Mouse (Mus musculus) lung, postnatal 25 days (tissue): ENCODE measurements around the gene Mrpl30.

Experiments
- DNase-seq: peaks from one replicate; pipeline ENCODE4 v3.0.0; 2022; ENCODE audit warnings: low spot score

The Mrpl30 gene

DNA sequence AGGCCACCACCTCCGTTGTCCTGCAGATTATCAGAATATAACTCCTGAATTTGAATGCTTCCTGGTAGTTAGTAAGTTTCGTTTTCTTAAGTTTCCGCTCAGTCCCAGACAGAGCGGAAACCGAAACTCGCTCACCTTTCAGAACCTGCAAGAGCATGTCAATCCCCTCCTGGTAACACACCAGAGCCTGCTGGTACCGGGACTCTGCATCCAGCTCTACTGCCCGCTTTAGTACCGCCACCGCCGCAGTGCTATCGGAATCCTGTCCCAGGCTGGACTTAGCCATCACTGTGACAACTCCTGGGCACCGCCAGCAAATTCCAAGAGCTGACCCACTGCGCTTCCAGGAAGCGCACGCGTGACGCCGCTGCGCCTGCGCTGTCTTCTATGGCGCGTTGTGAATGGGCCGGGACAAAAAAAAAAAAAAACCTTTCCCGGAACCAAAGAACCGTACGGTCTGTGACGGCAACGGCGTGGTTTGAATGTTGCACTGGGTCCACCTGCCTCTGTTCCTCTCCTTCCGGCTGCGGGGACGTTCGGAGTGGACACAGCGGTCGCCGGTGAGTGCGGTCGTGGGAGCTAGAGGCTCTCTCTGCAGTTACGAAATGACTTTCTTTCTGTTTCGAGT, at the start of gene Mrpl30, which contains the start of gene Mitd1:
Gene Mrpl30, plus strand, starts transcription at position 453 of the 628 bp plus-strand sequence.
Gene Mitd1, minus strand, starts transcription at position 387 of the 628 bp plus-strand sequence.
- peak; percentile 91 for DNase-seq

DNA sequence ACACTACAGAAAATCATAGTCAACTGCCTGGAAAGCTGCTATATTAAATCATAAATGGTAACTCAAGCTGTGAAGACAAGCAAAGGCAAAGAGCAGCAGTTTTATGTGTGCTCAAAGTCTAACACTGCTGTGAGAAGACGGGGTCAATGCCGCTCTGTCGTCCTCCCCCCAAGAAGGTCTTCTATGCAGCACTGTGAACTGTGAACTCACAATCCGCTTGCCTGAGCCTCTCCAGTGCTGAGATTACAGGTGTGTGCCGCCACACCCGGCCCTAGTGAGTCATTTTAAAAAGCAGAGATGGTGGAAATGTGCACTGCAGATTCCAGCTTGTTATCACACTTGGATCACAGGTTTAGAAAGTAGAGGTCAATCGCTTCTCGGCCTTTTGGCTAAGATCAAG, 43.4 kb upstream of the Mrpl30 start:
- DNase-seq: no peak

DNA sequence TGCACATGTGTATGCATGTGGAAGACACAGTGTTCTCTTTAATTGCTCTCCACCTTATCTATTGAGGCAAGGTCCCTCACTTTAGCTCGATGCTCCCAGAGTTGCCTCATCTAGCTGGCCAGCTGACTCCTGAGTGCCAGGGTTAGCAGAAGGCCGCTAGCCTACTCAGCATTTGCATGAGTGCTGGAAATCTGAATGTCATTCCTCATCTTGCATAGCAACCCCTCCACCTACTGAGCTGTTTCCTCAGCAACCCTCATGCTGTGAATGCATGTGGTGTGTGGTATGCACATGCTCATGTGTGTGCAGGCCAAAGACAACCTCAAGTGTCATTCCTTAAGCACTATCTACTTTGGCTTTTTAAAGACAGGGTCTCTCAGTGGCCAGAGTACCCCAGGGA, 39.6 kb upstream of the Mrpl30 start:
- no peak for DNase-seq

DNA sequence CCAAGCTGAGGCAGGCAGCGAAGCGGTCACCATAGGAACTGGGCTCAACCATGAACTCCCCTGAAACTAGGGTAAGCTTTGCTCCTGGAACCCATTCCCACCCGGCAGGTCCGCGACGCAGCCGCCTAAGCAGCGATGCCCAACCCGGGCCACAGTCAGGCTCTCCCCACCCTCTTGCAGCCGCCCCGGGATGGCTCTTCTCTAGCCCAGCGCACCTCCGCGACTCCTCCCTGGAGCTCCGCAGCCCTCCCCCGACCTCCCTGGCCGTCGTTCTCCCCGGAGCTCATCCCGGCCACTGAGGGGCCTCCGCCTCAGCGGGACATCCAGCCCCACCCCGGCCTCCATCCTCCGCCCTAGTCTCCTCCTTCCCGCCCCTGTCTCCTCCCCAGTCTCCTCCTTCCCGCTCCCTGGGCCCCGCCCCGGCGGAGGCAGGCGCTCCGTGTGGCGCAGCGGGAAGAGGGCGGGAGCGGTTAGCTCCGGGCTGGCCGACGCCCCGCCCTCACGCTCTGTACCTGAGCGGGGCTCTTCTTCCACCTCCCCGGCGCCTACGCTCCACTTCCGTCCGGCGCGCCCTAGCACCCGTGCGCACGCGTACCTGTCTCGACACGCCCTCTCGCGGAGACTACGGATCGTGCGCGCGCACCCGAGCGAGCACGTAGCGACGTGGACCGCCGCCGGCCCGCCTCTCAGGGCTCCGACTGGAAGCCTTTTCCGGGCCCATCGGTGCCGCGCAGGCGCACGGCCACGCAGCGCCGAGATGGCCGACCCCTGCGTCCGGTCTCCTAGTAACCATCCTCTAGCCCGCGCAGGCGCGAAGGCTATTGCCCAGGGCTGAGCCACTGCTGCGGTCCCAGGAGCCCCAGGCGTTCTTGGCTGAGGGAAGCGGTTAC, 25.5 kb upstream of the Mrpl30 start:
- DNase-seq: peak; percentile 99

DNA sequence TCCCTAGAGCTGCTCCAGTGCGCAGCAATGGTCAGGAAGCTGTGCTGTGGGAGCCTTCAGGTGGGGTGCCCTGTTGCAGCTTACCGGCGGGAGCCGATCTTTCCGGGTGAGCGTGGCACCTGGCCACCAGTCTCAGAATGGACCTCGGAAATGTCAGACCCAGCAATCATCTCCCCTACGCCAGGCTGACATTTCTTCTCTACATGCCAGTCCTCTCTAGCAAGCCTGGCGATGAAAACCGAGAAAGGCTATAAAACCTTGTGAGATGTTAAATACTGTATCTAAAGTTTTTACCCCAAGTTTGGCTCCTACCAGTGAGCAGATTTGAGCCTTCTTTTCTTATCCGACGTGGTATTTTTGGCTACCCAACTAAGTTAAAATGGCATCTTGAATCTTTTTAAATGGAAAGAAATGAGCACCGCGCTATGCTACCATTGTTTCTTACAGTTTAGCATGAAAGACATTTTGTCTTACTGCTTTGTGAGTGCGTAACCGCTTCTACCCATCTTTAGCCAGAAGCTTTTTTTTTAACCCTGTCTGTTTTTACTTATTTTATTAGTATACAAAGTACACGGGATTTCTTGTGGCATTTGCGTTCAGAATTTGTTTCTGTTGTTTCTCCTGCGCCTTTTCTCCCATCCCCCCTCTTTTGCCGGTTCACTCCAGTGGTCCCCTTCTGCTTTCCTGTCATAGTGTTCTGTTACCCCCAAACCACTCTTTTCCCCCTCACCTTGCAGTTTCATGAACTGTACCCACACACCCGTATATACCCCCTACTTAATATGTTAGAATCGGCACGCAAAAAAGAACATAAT, 24.7 kb upstream of the Mrpl30 start:
- DNase-seq: no peak

DNA sequence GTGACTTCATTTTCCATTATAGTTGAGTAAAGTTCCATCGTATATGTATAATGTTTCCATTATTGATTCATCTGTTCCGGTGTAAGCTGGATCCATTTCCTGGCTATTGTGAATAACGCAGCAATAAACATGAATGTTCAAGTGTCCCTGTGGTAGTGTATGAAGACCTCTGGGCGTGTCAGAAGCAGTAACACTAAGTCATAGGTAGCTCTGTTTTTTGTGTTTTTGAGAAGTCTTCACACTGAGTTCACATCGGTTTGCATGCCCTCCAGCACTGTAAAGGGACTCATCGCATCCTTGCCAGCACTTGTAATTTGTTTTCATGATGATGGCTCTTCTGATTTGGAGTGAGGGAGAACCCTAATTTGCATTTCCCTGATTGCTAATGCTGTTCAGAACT, 24.0 kb upstream of the Mrpl30 start, which contains the start of gene Tsga10:
Gene Tsga10, minus strand, starts transcription at position 144 of the 400 bp plus-strand sequence.
- DNase-seq: no peak

DNA sequence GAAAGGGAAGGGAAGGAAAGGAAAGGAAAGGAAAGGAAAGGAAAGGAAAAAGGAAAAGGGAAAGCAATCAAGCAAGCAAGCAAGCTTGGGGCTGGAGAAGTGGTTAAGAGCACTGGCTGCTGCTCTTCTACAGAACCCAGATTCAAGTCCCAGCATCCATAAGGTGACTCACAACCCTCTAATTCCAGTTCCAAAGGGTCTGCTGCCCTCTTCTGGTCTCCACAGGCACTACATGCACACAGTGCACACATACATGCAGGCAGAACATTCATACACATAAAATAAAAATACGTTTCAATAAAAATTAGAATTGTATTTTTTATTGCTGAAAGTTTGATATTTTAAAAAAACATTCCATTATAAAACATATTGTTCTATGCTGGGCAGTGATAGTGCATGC, 23.2 kb upstream of the Mrpl30 start:
- DNase-seq: peak; percentile 31

DNA sequence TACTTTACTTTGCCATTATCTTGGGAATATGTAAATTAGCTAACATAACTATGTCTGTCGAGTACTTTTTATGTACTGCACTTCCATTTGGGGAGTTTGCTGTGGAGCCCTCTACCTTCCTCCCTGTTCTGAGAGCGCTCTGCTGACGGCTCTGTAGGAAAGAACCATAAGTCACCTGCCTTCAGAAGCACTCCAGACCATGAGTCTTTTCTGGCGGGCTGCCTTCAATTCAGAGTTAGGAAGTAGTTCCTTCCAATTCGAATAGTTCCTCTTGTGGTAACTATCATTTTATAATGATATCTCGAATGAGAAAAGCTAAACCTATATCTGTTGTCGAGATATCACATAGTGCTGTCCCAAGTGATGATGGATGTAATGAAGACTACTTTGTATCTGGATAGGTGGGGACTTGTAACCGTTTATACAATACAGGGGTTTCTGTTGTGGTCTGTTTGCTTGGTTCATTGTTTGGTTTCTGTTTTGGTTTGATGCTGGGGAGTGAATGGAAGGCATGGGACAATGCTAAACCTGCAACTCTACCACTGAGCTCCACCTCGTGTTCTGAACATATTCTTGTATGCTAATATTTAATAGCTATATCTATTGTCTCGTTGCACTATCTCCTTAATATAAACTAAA, 22.5 kb upstream of the Mrpl30 start:
- DNase-seq: no peak

DNA sequence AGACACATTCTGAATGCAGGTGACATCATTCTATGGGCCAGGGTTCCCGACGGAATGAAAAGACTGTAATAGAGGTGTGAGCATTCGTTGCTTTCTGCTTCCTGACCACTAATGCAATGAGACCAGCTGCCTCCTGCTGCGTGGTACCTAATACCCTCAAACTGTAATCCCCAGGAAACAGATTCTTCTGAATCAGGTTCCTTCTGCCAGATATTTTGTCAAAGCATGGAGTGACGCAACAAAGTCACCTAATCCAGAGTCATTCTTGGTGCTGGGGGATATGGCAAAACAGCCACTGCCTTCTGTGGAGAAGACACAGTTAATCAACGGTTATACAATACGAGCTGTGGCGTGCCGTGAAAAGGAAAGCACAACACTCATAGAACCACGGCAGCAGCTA, 21.6 kb upstream of the Mrpl30 start:
- DNase-seq: no peak

DNA sequence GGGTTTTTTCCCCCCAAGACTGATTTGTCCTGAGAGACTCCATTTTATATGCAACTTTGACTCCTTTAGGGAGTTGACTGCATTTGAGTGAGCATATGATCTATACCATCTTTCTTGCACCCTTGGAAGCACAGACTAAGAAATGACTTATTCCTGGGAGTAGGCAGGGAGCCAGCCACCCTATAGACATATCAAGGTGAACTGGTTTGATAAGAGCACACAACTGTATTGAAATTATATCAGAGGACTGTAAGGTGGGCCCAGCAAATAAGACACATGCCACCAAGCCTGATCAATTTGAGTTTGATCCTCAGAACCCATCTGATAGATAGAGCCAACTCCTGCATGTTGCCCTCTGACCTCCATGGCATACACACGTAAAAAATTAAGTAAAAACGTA, 20.9 kb upstream of the Mrpl30 start:
- no peak for DNase-seq

DNA sequence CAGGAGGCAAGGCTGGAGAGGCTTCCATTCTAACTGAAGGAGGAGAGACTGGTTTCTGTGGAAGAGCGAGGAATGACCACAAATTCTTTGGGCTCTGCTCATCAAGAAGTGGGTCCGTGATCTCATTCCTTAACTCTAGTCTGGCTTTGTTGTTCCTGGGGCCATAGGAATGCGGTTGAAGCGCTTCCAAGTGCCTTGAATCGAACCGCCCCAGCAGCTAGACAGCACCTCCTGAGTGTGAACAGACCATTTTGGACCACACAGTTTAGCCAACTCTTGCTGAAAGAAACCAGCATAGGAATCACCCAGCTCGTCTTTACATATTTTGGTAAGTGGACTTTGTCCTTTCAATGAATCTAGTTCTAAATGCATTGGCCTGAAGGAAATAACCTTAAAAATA, 18.6 kb upstream of the Mrpl30 start, which contains the start of gene Lipt1:
Gene Lipt1, plus strand, starts transcription at position 35 of the 400 bp plus-strand sequence.
- DNase-seq: peak; percentile 42

DNA sequence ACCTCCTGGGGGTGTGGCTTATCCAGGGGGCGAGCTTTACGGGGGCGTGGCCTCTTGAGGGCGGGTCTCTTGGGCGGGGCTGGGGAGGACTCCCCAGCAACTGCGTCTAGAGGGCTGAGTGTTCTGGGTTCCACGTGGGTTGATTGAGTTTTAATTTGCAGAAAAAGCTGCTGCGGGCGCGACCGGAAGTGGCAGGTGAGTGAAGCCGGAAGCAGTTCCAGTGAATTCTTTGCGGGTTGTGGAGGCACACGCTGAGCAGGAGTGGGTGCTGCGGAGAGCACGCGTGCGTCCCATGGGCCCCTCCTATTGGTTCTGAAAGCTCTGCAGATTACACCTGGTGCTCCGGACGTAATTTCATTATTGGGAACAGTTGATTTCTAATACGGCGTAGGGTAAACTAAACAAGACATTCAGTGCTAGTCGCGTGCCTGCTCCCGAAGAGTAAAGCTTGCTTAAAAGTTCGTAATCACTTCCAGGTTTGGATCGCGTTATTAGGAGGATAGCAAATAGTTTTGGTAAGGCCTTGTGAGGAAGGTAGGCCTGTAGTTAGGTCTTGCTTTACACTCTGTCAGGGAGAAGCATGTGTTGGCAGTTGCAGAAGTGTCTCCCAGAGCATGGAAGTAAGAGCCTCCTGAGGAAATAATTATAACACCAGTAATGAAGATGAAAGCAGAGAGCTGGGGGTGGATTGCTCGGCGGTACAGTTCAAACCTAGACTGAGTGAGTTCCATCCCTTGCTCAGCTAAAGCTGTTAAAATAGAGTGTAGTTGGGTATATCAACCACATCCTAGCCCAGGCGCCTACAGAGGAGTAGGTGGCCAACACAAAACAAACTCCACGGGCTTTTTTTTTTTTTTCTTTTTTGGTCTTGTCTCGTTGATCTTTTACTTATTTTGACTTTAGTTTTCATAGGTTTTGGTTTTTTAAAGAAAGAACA, 17.9 kb upstream of the Mrpl30 start:
- DNase-seq: peak; percentile 82

DNA sequence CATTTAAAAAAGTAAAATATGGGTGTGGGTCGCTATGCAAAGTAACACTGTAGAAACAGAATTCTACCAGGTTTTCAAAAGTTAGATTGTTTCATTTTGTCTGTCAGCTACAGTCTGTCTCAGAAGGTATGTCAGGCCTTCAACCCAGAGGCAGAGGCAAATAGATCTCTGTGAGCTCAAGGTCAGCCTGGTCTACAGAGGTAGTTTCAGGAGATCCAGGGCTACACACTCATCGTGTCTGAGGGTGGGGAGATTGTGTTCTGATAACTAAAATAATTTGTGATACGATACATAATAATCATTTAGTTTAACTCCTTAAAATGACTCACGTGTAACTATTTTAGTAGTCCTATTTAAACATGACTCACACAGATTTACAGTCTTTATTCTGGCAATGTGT, 17.1 kb upstream of the Mrpl30 start:
- DNase-seq: no peak

DNA sequence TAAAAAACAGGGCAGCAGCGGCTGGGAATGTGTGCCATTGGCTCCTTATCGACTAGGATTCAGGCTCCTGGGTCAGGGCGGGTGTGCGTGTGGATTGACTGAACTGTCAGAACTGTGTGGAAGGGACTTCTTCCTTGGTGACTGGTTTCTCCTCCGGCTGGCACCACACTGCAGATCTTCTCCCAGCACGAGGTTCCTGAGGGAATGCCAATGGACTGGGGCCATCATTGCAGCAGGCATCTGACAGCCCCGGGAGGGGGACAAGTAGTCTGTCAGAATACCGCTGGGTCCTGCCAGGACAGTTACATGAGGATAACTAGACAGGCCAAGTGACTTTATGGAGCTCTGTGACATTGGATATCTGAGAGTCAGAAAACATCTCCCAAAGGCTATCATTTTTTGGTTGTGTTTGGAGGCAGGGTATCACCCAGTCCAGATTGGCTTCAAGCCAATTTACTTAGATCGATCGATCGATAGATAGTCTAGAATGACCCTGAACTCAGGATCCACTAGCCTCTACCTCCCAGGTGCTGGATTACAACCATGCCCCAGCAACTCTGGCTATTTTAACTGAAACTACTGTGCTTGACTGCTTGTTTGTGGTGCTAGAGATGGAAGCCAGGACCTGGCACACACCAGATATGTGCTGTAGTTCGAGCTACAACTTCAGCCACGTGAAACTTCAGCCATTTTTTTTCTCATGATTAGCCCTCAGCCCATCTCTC, 12.4 kb upstream of the Mrpl30 start:
- DNase-seq: no peak

DNA sequence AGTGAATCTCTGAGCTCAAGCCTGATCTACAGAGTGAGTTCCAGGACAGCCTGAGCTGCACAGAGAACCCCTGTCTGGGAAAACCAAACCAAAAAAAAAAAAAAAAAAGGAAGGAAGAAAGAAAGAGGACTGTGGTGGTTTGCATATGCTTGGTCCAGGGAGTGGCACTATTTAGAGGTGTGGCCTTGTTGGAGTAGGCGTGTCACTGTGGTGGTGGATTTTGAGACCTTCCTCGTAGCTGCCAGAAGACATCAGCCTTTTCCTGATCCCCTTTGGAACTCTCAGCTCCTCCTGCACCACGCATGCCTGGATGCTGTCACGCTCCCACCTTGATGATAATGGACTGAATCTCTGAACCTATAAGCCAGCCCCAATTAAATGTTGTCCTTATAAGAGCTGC, 6.9 kb upstream of the Mrpl30 start:
- no peak for DNase-seq

DNA sequence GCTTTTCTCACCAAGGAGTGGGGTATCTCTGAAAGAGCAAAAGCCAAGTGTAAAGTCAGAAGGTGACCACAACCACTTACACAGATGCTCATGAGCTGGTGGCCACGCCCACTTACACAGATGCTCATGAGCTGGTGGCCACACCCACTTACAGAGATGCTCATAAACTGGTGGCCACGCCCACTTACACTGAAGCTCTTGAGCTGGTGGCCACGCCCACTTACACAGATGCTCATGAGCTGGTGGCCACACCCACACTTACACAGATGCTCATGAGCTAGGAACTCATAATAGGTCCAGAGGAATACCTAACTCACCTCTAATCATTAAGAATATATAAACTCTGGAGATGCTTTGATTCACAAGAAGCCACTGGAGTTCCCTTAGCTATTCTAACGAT, 5.8 kb upstream of the Mrpl30 start:
- no peak for DNase-seq

DNA sequence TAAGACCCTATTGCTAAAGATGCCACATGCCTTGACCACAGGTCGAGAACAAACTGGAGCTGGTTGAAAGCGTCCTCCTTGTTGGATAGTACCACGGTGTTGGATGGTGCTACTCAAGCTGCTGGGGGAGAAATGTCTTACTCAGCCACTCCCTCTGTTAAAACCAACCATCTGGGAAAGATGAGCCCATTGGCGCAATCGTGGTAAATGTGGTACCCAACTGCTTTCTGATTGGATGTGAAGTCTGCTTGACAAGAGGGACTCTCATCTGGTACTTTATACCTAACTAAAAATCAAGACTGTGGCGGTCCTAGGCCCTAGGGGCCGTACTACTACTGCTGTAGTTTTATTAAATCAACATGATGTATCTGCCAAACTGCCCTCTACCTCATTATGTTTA, 1.1 kb upstream of the Mrpl30 start:
- no peak for DNase-seq

DNA sequence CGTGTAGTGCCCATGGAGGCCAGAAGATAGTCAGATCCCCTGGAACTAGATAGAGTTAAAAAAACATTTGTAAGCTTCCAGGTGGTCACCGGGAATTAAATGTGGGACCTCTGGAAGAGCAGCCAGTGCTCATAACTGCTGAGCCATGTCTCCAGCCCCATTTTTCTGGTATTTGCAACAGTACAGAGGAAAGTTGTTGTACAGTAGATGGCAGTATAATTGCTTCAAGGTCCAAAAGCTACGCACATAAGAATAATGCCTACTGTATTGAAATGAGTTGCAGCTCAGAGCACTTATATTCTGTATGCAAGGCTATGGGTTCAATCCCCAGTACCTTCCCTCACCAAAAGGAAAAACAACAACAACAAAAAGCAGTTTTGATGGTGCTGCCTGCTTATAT, 1.1 kb downstream of the Mrpl30 start:
- no peak for DNase-seq

DNA sequence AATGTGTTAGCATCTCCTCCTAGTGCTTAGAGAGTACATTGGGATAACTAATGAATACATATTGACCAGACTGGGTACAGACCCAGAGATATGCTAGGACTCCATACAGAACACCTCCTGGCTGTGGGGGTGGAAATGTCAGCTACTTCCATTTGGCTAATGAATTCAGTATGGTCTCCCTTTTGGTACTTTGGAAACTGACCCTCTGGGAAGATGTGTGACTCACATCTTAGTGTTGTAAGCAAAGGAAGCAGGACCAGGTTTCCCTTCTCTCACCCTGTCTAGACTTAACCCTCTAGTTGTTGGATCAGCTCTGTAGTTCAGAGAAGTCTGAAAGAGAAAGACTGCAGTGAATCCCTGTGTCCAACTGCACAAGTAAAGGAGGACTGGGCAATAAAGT, 4.3 kb downstream of the Mrpl30 start:
- DNase-seq: no peak

DNA sequence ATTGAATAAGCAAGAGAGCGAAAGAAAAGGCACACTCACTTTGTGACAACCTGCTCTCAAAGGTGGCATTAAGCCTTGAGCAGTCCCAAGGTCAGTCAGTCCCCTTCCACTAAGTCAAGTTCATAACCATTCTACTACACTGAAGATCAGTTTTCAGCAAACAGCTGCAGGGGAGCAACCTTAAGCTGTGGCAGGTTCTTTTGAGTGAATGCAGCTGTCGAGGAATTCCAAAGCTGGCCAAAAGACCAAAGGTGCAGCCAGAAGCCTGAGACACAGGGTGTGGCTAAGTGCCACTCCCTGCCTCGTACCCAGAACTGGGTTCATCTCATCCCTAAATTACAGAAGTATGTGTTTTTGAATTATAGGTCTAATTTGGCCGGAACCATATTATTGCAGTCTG, 9.5 kb downstream of the Mrpl30 start:
- no peak for DNase-seq
